Mouse (Mus musculus): ENCODE measurements around the gene Olfr69. TPM values are rescaled to one million over a fixed set of nuclear protein-coding genes. Genes with fewer than 3 reads are reported as not detected.
"Not testable (repeated sequence)": the region's sequence is repeated elsewhere in the genome, so short reads cannot be mapped to it uniquely, and the experiment has no call there.

Gene Olfr69
- not detected in 2 replicates for polyA plus RNA-seq (2015; fragmentation: Nextera tagmentation; extraction: Ambion mirVana)

DNA sequence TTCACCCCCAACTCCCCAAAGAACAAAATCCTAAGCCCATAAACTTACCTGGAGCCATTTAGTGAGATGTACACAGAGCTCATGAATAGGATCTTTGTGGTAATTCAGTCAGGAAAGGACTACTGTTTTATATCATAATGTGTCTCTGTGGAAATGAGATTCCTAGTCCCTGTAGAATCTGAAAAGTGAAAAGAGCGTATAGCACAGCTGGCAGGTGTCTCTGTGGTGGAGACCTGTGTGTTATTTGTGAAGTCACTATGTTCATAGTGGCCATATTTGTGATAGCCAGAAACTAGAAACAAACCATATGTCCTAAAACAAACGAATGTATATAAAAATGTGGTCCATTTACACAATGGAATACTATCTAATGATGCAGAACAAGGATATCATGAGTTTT, at the start of gene Olfr69:
Olfr69 (minus strand) TSS at position 101 of the 400 bp plus-strand sequence.
- no peak for ATAC-seq
- Histone ChIP-seq H3K4me1 (replicated peaks; ENCODE audit: control insufficient read depth, insufficient read depth, low read length) (no peaks in the 10 kb centered on the region), H3K27ac (ENCODE audit: low read length) (no peak within 1 kb of the TSS), H3K9ac (replicated peaks; ENCODE audit: low read depth, low read length) (no peak within 1 kb of the TSS), H3K9me3 (ENCODE audit: control insufficient read depth, low read length) (no peaks in the 10 kb centered on the region), H3K4me2 (ENCODE audit: low read length) (no peak within 1 kb of the TSS), H3K4me3 (replicated peaks; ENCODE audit: low read length) (no peak within 1 kb of the TSS), H3K36me3 (ENCODE audit: control insufficient read depth, insufficient read depth) (no peaks in the 10 kb centered on the region), H3K27me3 (replicated peaks; ENCODE audit: control insufficient read depth, insufficient read depth, low read length) (no peaks in the 10 kb centered on the region)
- 78% methylated on average over 2 of the region's 2 CpGs for WGBS

DNA sequence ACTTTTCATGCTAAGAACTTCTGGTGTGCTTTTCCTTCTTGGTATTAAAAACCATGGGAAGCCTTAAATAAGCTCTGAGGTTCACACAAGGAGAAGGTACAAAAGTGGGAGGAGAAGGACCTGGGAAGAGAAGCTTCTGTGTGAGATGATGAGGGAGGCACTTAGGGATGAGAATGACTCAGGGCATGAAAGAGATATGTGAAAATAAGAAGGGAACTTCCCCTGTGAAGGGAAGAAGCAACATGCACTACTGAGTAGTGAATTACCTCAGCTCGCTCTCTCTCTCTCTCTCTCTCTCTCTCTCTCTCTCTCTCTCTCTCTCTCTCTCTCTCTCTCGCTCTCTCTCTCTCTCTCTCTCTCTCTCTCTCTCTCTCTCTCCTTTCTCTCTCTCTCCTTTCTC, 43.7 kb upstream of the Olfr69 start:
- H3K4me1 ChIP-seq (replicated peaks; ENCODE audit: control insufficient read depth, insufficient read depth, low read length); H3K27ac ChIP-seq (ENCODE audit: low read length); H3K9me3 ChIP-seq (ENCODE audit: control insufficient read depth, low read length); H3K36me3 ChIP-seq (ENCODE audit: control insufficient read depth, insufficient read depth); H3K27me3 ChIP-seq (replicated peaks; ENCODE audit: control insufficient read depth, insufficient read depth, low read length); H3K4me3 ChIP-seq (replicated peaks; ENCODE audit: low read length); H3K4me2 ChIP-seq (ENCODE audit: low read length); H3K9ac ChIP-seq (replicated peaks; ENCODE audit: low read depth, low read length); ATAC-seq: not testable (repeated sequence)
- 80% methylated on average over 1 of the region's 2 CpGs for WGBS

DNA sequence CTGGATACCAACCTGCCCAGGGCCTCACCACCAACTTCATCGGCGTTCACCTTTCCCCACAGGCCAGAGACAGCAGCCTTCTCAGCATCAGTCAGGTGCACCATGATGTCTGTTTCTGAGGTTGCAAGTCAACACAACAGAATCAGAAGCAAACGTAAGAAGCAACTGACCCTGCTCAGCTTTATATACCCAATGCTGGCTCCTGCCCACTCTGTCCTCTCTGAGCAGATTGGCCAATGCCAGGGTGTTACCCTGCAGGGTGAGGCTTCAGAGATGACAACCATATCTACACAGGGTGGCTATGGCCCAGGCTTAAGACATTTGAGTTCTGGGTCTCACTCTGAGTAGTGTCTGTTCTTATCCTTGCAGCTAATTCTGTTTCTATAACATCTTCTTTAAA, 42.4 kb upstream of the Olfr69 start, which contains the start of gene Hbb-bt:
Hbb-bt (minus strand) TSS at position 231 of the 400 bp plus-strand sequence.
- no peaks in the 10 kb centered on the region for H3K27me3 ChIP-seq (replicated peaks; ENCODE audit: control insufficient read depth, insufficient read depth, low read length)
- no peaks in the 10 kb centered on the region for H3K36me3 ChIP-seq (ENCODE audit: control insufficient read depth, insufficient read depth)
- no peak within 1 kb of the TSS for H3K27ac ChIP-seq (ENCODE audit: low read length)
- no peak within 1 kb of the TSS for H3K9ac ChIP-seq (replicated peaks; ENCODE audit: low read depth, low read length)
- no peak for ATAC-seq
- no peak within 1 kb of the TSS for H3K4me3 ChIP-seq (replicated peaks; ENCODE audit: low read length)
- WGBS: 82% methylated on average over 3 of the region's 3 CpGs
- H3K4me2 ChIP-seq (ENCODE audit: low read length): no peak within 1 kb of the TSS
- no peaks in the 10 kb centered on the region for H3K9me3 ChIP-seq (ENCODE audit: control insufficient read depth, low read length)
- no peaks in the 10 kb centered on the region for H3K4me1 ChIP-seq (replicated peaks; ENCODE audit: control insufficient read depth, insufficient read depth, low read length)

DNA sequence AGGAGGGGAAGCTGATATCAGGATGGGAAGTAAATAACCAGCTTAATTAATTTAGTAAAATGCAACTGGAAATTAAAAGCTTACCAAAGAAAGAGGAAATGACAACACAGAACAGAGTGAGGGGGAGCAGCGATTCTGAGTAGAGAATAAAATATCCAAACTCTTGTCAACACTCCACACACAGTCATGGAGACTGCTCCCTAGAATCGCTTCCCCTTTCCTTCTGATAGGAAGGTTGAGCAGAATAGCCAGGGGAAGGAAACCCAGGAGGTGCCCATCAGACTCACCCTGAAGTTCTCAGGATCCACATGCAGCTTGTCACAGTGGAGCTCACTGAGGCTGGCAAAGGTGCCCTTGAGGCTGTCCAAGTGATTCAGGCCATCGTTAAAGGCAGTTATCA, 41.8 kb upstream of the Olfr69 start:
- H3K4me2 ChIP-seq (ENCODE audit: low read length); ATAC-seq; H3K9ac ChIP-seq (replicated peaks; ENCODE audit: low read depth, low read length); H3K4me1 ChIP-seq (replicated peaks; ENCODE audit: control insufficient read depth, insufficient read depth, low read length); H3K9me3 ChIP-seq (ENCODE audit: control insufficient read depth, low read length); H3K27ac ChIP-seq (ENCODE audit: low read length); H3K36me3 ChIP-seq (ENCODE audit: control insufficient read depth, insufficient read depth); H3K27me3 ChIP-seq (replicated peaks; ENCODE audit: control insufficient read depth, insufficient read depth, low read length); H3K4me3 ChIP-seq (replicated peaks; ENCODE audit: low read length): not testable (repeated sequence)
- no CpG with 5 or more reads among the region's 3 CpGs for WGBS

DNA sequence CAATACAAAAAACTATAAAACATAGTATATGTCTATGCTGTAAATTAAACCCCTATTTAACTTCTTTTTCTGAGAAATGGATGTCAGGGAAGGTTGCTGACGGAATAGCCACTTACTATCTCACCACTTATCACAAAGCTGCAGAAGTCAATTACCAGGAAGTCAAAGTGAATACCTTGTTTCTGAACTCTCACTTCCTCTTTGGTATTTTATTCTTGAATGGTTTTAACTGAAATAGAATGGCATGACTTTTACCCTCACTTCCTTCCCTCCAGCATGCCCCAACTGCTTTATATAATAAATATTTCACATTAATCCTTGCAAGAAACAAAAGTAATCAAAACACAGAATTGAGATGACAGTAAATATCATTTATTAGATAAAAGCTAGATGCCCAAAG, 40.8 kb upstream of the Olfr69 start:
- Histone ChIP-seq H3K4me2 (ENCODE audit: low read length) (no peak overlapping the region), H3K9me3 (ENCODE audit: control insufficient read depth, low read length) (no peaks in the 10 kb centered on the region), H3K27ac (ENCODE audit: low read length) (no peak overlapping the region), H3K4me3 (replicated peaks; ENCODE audit: low read length) (no peak overlapping the region), H3K36me3 (ENCODE audit: control insufficient read depth, insufficient read depth) (no peaks in the 10 kb centered on the region), H3K4me1 (replicated peaks; ENCODE audit: control insufficient read depth, insufficient read depth, low read length) (no peaks in the 10 kb centered on the region), H3K27me3 (replicated peaks; ENCODE audit: control insufficient read depth, insufficient read depth, low read length) (no peaks in the 10 kb centered on the region), H3K9ac (replicated peaks; ENCODE audit: low read depth, low read length) (no peak overlapping the region)
- no peak for ATAC-seq
- WGBS: 79% methylated on average over 1 of the region's 1 CpGs

DNA sequence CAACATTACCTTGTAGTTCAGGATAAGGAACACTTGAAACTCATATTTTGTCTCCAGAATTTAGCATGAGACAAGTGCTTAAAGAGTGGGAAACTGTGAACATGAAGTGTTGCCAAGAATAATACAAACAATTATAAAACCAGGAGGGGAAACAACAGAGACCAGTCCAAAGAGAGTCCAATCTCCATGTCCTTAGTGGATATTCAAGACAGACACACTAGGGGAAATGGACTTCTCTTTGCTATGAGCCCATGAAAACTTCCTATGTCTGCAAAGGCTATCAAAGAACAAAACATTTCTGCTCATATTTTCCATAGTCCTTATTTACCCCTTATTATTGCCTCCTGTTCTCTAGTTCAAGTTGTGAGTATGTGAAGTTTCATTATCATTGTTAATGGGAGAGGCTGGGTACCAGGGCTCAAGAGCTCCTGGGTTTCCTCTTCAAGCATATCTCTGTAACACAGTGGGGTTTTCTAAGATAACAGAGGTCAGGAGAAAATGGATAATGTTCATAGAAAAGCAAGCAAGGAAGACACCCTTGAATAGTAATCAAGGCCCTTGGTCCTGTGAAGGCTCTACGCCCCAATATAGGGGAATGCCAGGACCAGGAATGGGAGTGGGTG, 39.9 kb upstream of the Olfr69 start:
- Histone ChIP-seq H3K4me1 (replicated peaks; ENCODE audit: control insufficient read depth, insufficient read depth, low read length) (no peaks in the 10 kb centered on the region), H3K4me3 (replicated peaks; ENCODE audit: low read length) (no peak overlapping the region), H3K27me3 (replicated peaks; ENCODE audit: control insufficient read depth, insufficient read depth, low read length) (no peaks in the 10 kb centered on the region), H3K36me3 (ENCODE audit: control insufficient read depth, insufficient read depth) (no peaks in the 10 kb centered on the region), H3K9me3 (ENCODE audit: control insufficient read depth, low read length) (no peaks in the 10 kb centered on the region), H3K4me2 (ENCODE audit: low read length) (no peak overlapping the region), H3K9ac (replicated peaks; ENCODE audit: low read depth, low read length) (no peak overlapping the region), H3K27ac (ENCODE audit: low read length) (no peak overlapping the region)
- WGBS: 86% methylated on average over 1 of the region's 1 CpGs
- no peak for ATAC-seq

DNA sequence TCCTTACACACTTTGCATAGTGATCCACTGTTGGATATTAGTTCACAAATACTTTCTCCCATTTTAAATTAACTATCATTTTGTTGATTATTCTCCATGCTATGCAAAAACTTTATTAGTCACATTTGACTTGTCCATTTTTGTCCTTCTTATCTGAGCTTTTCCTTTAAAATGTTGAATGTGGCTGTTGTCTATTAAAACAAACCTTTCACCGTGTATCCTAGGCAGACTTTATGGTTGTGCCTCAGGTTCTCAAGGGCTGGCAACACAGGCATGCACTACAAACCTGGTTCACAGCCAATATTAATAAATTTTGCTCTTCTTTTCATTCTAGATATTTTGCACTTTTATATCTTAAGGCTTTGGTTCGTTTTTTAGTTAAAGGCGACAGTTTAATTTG, 39.4 kb upstream of the Olfr69 start:
- Histone ChIP-seq H3K4me1 (replicated peaks; ENCODE audit: control insufficient read depth, insufficient read depth, low read length) (no peaks in the 10 kb centered on the region), H3K36me3 (ENCODE audit: control insufficient read depth, insufficient read depth) (no peaks in the 10 kb centered on the region), H3K9ac (replicated peaks; ENCODE audit: low read depth, low read length) (no peak overlapping the region), H3K4me2 (ENCODE audit: low read length) (no peak overlapping the region), H3K27ac (ENCODE audit: low read length) (no peak overlapping the region), H3K4me3 (replicated peaks; ENCODE audit: low read length) (no peak overlapping the region), H3K9me3 (ENCODE audit: control insufficient read depth, low read length) (no peaks in the 10 kb centered on the region), H3K27me3 (replicated peaks; ENCODE audit: control insufficient read depth, insufficient read depth, low read length) (no peaks in the 10 kb centered on the region)
- ATAC-seq: no peak
- 84% methylated on average over 3 of the region's 3 CpGs for WGBS

DNA sequence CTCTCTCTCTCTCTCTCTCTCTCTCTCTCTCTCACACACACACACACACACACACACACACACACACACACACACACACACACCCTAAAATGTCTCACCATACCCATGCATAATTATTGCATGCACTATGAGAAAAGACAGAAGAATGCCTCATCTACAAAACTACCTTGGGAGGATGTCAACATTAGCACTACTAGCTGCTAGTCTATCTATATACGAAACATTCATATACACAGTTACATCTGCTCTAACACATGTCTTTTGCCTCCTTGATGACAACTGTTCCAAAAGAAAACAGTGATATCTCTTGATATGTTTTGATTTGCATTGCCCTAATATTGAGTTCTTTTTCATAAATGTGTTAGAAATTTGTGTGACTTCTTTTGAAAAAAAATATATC, 38.9 kb upstream of the Olfr69 start:
- H3K9ac ChIP-seq (replicated peaks; ENCODE audit: low read depth, low read length): no peak overlapping the region
- H3K27me3 ChIP-seq (replicated peaks; ENCODE audit: control insufficient read depth, insufficient read depth, low read length): no peaks in the 10 kb centered on the region
- WGBS: 81% methylated on average over 1 of the region's 1 CpGs
- ATAC-seq: no peak
- H3K4me2 ChIP-seq (ENCODE audit: low read length): no peak overlapping the region
- no peak overlapping the region for H3K4me3 ChIP-seq (replicated peaks; ENCODE audit: low read length)
- H3K9me3 ChIP-seq (ENCODE audit: control insufficient read depth, low read length): no peaks in the 10 kb centered on the region
- H3K36me3 ChIP-seq (ENCODE audit: control insufficient read depth, insufficient read depth): no peaks in the 10 kb centered on the region
- H3K4me1 ChIP-seq (replicated peaks; ENCODE audit: control insufficient read depth, insufficient read depth, low read length): no peaks in the 10 kb centered on the region
- no peak overlapping the region for H3K27ac ChIP-seq (ENCODE audit: low read length)

DNA sequence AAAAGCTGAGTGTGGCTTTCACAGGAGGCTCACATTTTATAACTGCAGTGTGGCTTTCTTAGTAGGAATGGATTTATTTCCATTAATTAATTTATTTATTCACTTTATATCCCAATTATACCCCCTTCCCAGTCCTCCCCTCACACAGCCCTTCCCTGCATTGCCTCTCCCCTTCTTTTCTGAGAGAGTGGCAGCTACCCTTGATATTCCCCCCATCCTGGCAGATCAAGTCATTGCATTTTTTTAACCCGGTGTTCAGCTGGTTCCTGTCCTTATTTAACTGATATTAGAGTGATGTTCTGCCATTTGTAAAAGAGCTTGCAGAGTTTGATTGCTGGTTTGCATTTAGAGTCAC, 38.4 kb upstream of the Olfr69 start:
- no peak overlapping the region for H3K9ac ChIP-seq (replicated peaks; ENCODE audit: low read depth, low read length)
- H3K4me2 ChIP-seq (ENCODE audit: low read length): no peak overlapping the region
- no peak overlapping the region for H3K27ac ChIP-seq (ENCODE audit: low read length)
- no peaks in the 10 kb centered on the region for H3K36me3 ChIP-seq (ENCODE audit: control insufficient read depth, insufficient read depth)
- H3K4me1 ChIP-seq (replicated peaks; ENCODE audit: control insufficient read depth, insufficient read depth, low read length): no peaks in the 10 kb centered on the region
- no peak overlapping the region for H3K4me3 ChIP-seq (replicated peaks; ENCODE audit: low read length)
- no peaks in the 10 kb centered on the region for H3K27me3 ChIP-seq (replicated peaks; ENCODE audit: control insufficient read depth, insufficient read depth, low read length)
- WGBS: 68% methylated on average over 1 of the region's 1 CpGs
- no peak for ATAC-seq
- no peaks in the 10 kb centered on the region for H3K9me3 ChIP-seq (ENCODE audit: control insufficient read depth, low read length)

Measured in forebrain, embryonic 16.5 days (tissue).